Mouse (Mus musculus): ENCODE measurements around the gene Borcs7. TPM values are rescaled to one million over a fixed set of nuclear protein-coding genes. Genes with fewer than 3 reads are reported as not detected.

Borcs7 gene
- polyA plus RNA-seq, 1 experiment from 2014 or later = 15.7 TPM

DNA sequence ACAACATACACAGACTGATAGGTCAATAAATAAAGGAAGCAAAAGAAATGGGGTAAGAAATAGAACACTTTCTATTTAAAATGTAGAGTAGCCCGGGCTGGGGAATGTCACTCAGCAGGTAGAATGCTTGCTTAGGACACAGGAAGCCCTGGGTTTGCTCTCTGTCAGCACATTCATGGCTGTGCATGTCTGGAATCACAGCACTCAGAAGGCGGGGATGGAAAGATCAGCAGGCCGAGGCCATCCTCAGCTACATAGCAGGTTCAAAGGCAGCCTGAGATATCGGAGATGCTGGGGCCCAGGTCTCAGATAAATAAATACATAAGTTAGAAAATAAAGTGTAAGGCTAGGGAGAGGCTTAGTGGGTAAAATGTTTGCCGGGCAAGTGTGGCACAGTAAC, 62.5 kb downstream of the Borcs7 start:
- peaks cover 10% of the 10 kb centered on the region; the same call in 1 of the 2 replicates for H3K27me3 ChIP-seq
- WGBS = 89% methylated on average over 5 of the region's 5 CpGs
- no peak overlapping the region for H3K4me2 ChIP-seq (replicated peaks)
- no peak overlapping the region for H3K9ac ChIP-seq
- ATAC-seq (ENCODE audit: low FRiP score, low read depth) = no peak
- H3K4me1 ChIP-seq = no peaks in the 10 kb centered on the region
- H3K9me3 ChIP-seq = no peaks in the 10 kb centered on the region
- no peak overlapping the region for H3K27ac ChIP-seq
- H3K4me3 ChIP-seq = no peak overlapping the region
- no peaks in the 10 kb centered on the region for H3K36me3 ChIP-seq

Other genes with a start within 250 kb of the Borcs7 start
- 13.6 and 14.2 TPM in 2 replicates for gene Trim8, start 188.2 kb upstream of the Borcs7 start, polyA plus RNA-seq (2015; fragmentation: Nextera tagmentation; extraction: Ambion mirVana)
- gene Arl3, start 116.7 kb upstream of the Borcs7 start, polyA plus RNA-seq (2015; fragmentation: Nextera tagmentation; extraction: Ambion mirVana) = 178 and 183 TPM in 2 replicates
- 27.8 and 28.1 TPM in 2 replicates for gene Sfxn2, start 116.5 kb upstream of the Borcs7 start, polyA plus RNA-seq (2015; fragmentation: Nextera tagmentation; extraction: Ambion mirVana)
- 47.7 and 49.9 TPM in 2 replicates for gene Wbp1l, start 90.8 kb upstream of the Borcs7 start, polyA plus RNA-seq (2015; fragmentation: Nextera tagmentation; extraction: Ambion mirVana)
- gene Cyp17a1, start 16.7 kb upstream of the Borcs7 start, polyA plus RNA-seq (2015; fragmentation: Nextera tagmentation; extraction: Ambion mirVana) = 0.05 TPM in 1 of 2 replicates, not detected in the other
- 38.3 and 38.5 TPM in 2 replicates for gene As3mt, start 17.6 kb downstream of the Borcs7 start, polyA plus RNA-seq (2015; fragmentation: Nextera tagmentation; extraction: Ambion mirVana)
- gene Cnnm2, start 71.7 kb downstream of the Borcs7 start, polyA plus RNA-seq (2015; fragmentation: Nextera tagmentation; extraction: Ambion mirVana) = 3.2 and 4.1 TPM in 2 replicates